Mouse (Mus musculus): ENCODE results near the gene Slc9a8.

- TF ChIP-seq CTCF (IDR thresholded peaks at IDR 0.05; ENCODE audit: low read depth, low read length) (no peak), POLR2A (IDR thresholded peaks at IDR 0.05; ENCODE audit: borderline replicate concordance, low read depth, low read length) (no peak)
Measured at GRCm38 (mm10) chr2:167474218-167474617, 52.7 kb downstream of the Slc9a8 start.
